Mouse (Mus musculus) heart, postnatal 4 days (tissue): ENCODE data around the gene Ecsit. TPM values are rescaled to one million over a fixed set of nuclear protein-coding genes. Genes with fewer than 3 reads are reported as not detected.
A peak's percentile ranks its signal among the peaks of the same experiment; 100 is the strongest.

ENCODE experiments used
- DNase-seq: peaks from one replicate; pipeline ENCODE4 v3.0.0; 2021
- microRNA-seq, 2 experiments: library from miRNA; unstranded; fragments of <30 nt; microRNA quantifications; one replicate each; pipeline ENCODE4 v1.2.0; 2021 to 2022
- total RNA-seq, 2 experiments: library from RNA; stranded (reverse); gene quantifications; 2 replicates each; pipeline ENCODE4 v1.2.3; 2021

Gene Ecsit
- total RNA-seq, 2 experiments from 2014 or later = 69.4 to 69.6 TPM

- peak; percentile 69 for DNase-seq
Measured at GRCm38 (mm10) chr9:22050351-22050889, 34.8 kb downstream of the Ecsit start.

GRCm38 (mm10) chr9:22049721-22050270 is 35.4 kb downstream of the Ecsit start:
- DNase-seq = no peak

- DNase-seq = no peak
Measured at GRCm38 (mm10) chr9:22049315-22049714, 35.9 kb downstream of the Ecsit start.

GRCm38 (mm10) chr9:22047329-22047728 is 37.9 kb downstream of the Ecsit start:
- no peak for DNase-seq

GRCm38 (mm10) chr9:22041832-22042231 is 43.4 kb downstream of the Ecsit start:
- no peak for DNase-seq

GRCm38 (mm10) chr9:22037826-22038225 is 47.4 kb downstream of the Ecsit start:
- DNase-seq = no peak

GRCm38 (mm10) chr9:22035300-22036044 is 49.8 kb downstream of the Ecsit start:
- no peak for DNase-seq

GRCm38 (mm10) chr9:22030386-22030785 is 54.9 kb downstream of the Ecsit start:
- no peak for DNase-seq

- no peak for DNase-seq
Measured at GRCm38 (mm10) chr9:22028467-22028866, 56.8 kb downstream of the Ecsit start.

GRCm38 (mm10) chr9:22024592-22024991 is 60.6 kb downstream of the Ecsit start:
- no peak for DNase-seq

Small RNAs within 50 kb of the gene (microRNA-seq; reads per million reads assigned to microRNA genes)
- gene Mir7084 = 0.82 to 1.4 reads per million in 2 experiments

Other genes with a start within 250 kb of the Ecsit start
- gene Angptl8, start 249.9 kb downstream of the Ecsit start, total RNA-seq = not detected
- gene Dock6, start 232.8 kb downstream of the Ecsit start, total RNA-seq = 10 to 100 TPM; 61.4 to 70.0 TPM
- gene Rab3d, start 167.2 kb downstream of the Ecsit start, total RNA-seq = 10 to 100 TPM in 1 of 2 experiments, 1 to 10 TPM in 1; 8.9 to 10.3 TPM
- 1 to 10 TPM in 1 of 2 experiments, under 1 TPM in 1; 0.83 to 1.2 TPM for gene Ccdc159, start 158.0 kb downstream of the Ecsit start, total RNA-seq
- 10 to 100 TPM; 20.1 to 21.3 TPM for gene Tmem205, start 157.9 kb downstream of the Ecsit start, total RNA-seq
- gene Plppr2, start 148.4 kb downstream of the Ecsit start, total RNA-seq = 1 to 10 TPM; 3.0 to 3.1 TPM
- gene Swsap1, start 129.7 kb downstream of the Ecsit start, total RNA-seq = 1 to 10 TPM; 8.8 to 9.0 TPM
- 1 to 10 TPM; 1.7 to 2.1 TPM for gene Epor, start 121.9 kb downstream of the Ecsit start, total RNA-seq
- gene Rgl3, start 96.0 kb downstream of the Ecsit start, total RNA-seq = under 1 TPM; 0.71 to 0.97 TPM
- not detected for gene Ccdc151, start 82.8 kb downstream of the Ecsit start, total RNA-seq
- 10 to 100 TPM; 69.8 to 73.7 TPM for gene Prkcsh, start 82.6 kb downstream of the Ecsit start, total RNA-seq
- gene Elavl3, start 33.4 kb downstream of the Ecsit start, total RNA-seq = under 1 TPM; 0.47 to 0.52 TPM
- gene Gm49318, start 14.2 kb downstream of the Ecsit start, total RNA-seq = under 1 TPM in 1 of 2 experiments, not detected in 1; 0.92 TPM
- 1 to 10 TPM; 8.4 to 9.0 TPM for gene Zfp653, start 14.1 kb downstream of the Ecsit start, total RNA-seq
- 10 to 100 TPM; 38.1 to 39.3 TPM for gene Cnn1, start 13.8 kb upstream of the Ecsit start, total RNA-seq
- gene Elof1, start 31.7 kb upstream of the Ecsit start, total RNA-seq = 10 to 100 TPM; 60.1 to 63.4 TPM
- gene Acp5, start 50.3 kb upstream of the Ecsit start, total RNA-seq = 1 to 10 TPM in 1 of 2 experiments, under 1 TPM in 1; 0.71 to 1.6 TPM
- gene Pigyl, start 71.4 kb upstream of the Ecsit start, total RNA-seq = 10 to 100 TPM; 31.0 to 31.9 TPM
- under 1 TPM; 0.14 to 0.18 TPM for gene Zfp872, start 102.7 kb upstream of the Ecsit start, total RNA-seq
- gene Zfp809, start 140.3 kb upstream of the Ecsit start, total RNA-seq = 10 to 100 TPM; 28.1 to 28.4 TPM
- gene Zfp599, start 174.5 kb upstream of the Ecsit start, total RNA-seq = 1 to 10 TPM; 2.0 to 2.5 TPM
- 10 to 100 TPM; 15.5 to 16.0 TPM for gene Zfp810, start 222.2 kb upstream of the Ecsit start, total RNA-seq